Mouse (Mus musculus) heart, adult 2 months (tissue): ENCODE measurements around the gene Trmt44.
A peak's percentile ranks its signal among the peaks of the same experiment; 100 is the strongest.

Experiments
- CTCF ChIP-seq: fragments of 200-600 bp; IDR thresholded peaks from 2 replicates; pipeline ENCODE4 v1.8.1; 2022; ENCODE audit warnings: antibody characterized with exemption, mild to moderate bottlenecking, moderate library complexity
- EP300 ChIP-seq: fragments of 200-500 bp; IDR thresholded peaks from 2 replicates; pipeline ENCODE4 v1.6.1; 2011; ENCODE audit warnings: low read depth, low read length, control low read depth; ENCODE audit not compliant: insufficient read depth
- POLR2A ChIP-seq: fragments of 200-500 bp; IDR thresholded peaks from 2 replicates; pipeline ENCODE4 v1.6.1; 2011; ENCODE audit warnings: mild to moderate bottlenecking, low read depth, low read length, control low read depth; ENCODE audit not compliant: insufficient read depth

DNA sequence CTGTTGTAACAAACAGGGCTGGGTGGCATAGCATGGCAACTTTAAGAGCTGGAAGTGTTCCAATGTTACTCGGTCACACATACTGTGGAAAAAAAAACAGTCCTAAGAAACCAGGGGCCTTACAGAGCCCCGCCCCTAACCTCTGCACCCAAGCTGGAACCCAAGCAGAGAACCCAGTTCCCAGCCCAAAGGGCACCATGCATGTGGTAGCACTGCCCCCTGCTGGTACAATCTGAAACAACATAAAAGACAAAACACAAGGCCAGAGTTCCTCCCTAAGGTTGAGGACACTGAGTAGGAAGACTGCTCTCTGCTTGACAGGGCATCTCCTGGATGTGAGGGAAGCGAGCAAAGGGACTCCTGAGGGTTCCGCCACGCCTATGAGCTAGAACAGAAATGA lies 64.3 kb downstream of the Trmt44 start:
- TF ChIP-seq EP300 (no peak), CTCF (peak; percentile 81), POLR2A (no peak)
